Mouse (Mus musculus): ENCODE measurements around the gene Atp5d.

DNA sequence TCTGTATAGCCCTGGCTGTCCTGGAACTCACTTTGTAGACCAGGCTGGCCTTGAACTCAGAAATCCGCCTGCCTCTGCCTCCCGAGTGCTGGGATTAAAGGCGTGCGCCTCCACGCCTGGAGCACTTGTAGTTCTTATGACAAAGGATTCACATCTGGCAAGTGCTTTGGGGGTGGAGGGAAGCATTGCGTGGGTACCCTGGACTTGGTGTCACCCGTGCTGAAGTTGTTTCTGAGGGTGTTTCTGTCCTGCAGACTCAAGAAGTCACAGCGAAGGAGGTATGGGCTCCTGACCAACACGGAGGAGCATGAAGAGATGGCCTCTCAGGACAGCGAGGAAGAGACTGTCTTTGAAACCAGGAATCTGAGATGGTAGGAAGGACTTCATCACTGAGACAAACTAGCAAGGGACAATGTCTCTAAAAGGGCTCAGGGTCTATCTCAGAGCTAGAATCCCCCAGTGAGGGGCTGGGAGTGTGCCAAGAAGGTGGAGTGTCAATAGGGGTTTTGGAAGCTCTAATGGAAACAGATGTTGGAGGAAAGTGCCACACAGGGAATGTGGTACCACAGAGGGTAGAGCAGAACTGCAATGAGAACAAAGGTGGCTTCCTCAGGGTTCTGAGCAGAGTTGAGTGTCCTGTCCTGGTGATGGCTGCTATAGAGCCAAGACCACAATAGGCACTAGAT is 35.7 kb downstream of the Atp5d start:
- no peak for TF ChIP-seq MAX (IDR thresholded peaks at IDR 0.05; ENCODE audit: low read depth)
- TF ChIP-seq POLR2AphosphoS2 (IDR thresholded peaks at IDR 0.05; ENCODE audit: insufficient read length, low read depth), result no peak
- TF ChIP-seq TCF3 (IDR thresholded peaks at IDR 0.05; ENCODE audit: insufficient read length, low read depth), result no peak
- TF ChIP-seq TCF12 (IDR thresholded peaks at IDR 0.05; ENCODE audit: insufficient read depth, poor library complexity, severe bottlenecking), result no peak
- no peak for TF ChIP-seq POLR2A (IDR thresholded peaks at IDR 0.05; ENCODE audit: insufficient read length, low read depth)
- TF ChIP-seq MYOD1 (IDR thresholded peaks at IDR 0.05; ENCODE audit: control insufficient read depth in 1 of 3, insufficient read length in 2 of 3, low read depth in 2 of 3), result no peak
- TF ChIP-seq SRF (IDR thresholded peaks at IDR 0.05; ENCODE audit: control insufficient read depth, insufficient read length, low read depth), result no peak
- TF ChIP-seq USF1 (IDR thresholded peaks at IDR 0.05; ENCODE audit: low read depth), result no peak
- no peak for TF ChIP-seq MYOG (IDR thresholded peaks at IDR 0.05; ENCODE audit: control insufficient read depth in 1 of 3, insufficient read depth in 1 of 3, insufficient read length in 2 of 3, low read depth in 2 of 3)

Data from myocyte (in vitro differentiated cells).